Mouse (Mus musculus) ES-Bruce4 (cell line): ENCODE results near the gene Spred3. TPM values are rescaled to one million over a fixed set of nuclear protein-coding genes. Genes with fewer than 3 reads are reported as not detected.
"Not testable (repeated sequence)": the region's sequence is repeated elsewhere in the genome, so short reads cannot be mapped to it uniquely, and the experiment has no call there.

ENCODE experiments used
- H3K27ac ChIP-seq: 2 replicates; pipeline ENCODE4 v1.5.1; 2012; ENCODE audit warnings: low read length, inconsistent platforms; ENCODE audit not compliant: insufficient read depth
- H3K27me3 ChIP-seq: 2 replicates; pipeline ENCODE4 v1.6.1; 2012; ENCODE audit warnings: mild to moderate bottlenecking, low read length, inconsistent platforms; ENCODE audit not compliant: control insufficient read depth, poor library complexity, insufficient read depth, severe bottlenecking
- H3K36me3 ChIP-seq: 2 replicates; pipeline ENCODE4 v1.6.1; 2012; ENCODE audit warnings: inconsistent platforms, mild to moderate bottlenecking, low read length, moderate library complexity; ENCODE audit not compliant: control insufficient read depth, poor library complexity, insufficient read depth, severe bottlenecking
- H3K4me1 ChIP-seq: one replicate; pipeline ENCODE4 v1.8.1; 2011; ENCODE audit warnings: low read length; ENCODE audit not compliant: control insufficient read depth, insufficient read depth
- H3K4me3 ChIP-seq: 2 replicates; pipeline ENCODE4 v1.5.1; 2011; ENCODE audit warnings: low read depth, mild to moderate bottlenecking, low read length
- H3K9ac ChIP-seq: 2 replicates; pipeline ENCODE4 v1.6.1; 2012; ENCODE audit warnings: low read depth, mild to moderate bottlenecking, inconsistent platforms; ENCODE audit not compliant: poor library complexity, severe bottlenecking
- H3K9me3 ChIP-seq: replicated peaks from 2 replicates; pipeline ENCODE4 v1.6.1; 2012; ENCODE audit warnings: mild to moderate bottlenecking, low read length, inconsistent platforms; ENCODE audit not compliant: control insufficient read depth, poor library complexity, insufficient read depth, severe bottlenecking
- CTCF ChIP-seq: IDR thresholded peaks from one replicate; pipeline ENCODE4 v1.8.1; 2011; ENCODE audit warnings: low read depth, low read length
- EP300 ChIP-seq: IDR thresholded peaks from 2 replicates; pipeline ENCODE4 v1.6.1; 2011; ENCODE audit warnings: low read depth, low read length; ENCODE audit not compliant: insufficient read depth
- POLR2A ChIP-seq: IDR thresholded peaks from one replicate; pipeline ENCODE4 v1.8.1; 2011; ENCODE audit warnings: low read length; ENCODE audit not compliant: insufficient read depth
- polyA plus RNA-seq: library from polyadenylated mRNA; stranded (reverse); fragments of >200 nt; gene quantifications from 2 replicates; pipeline ENCODE4 v1.2.4, GENCODE M21; 2011; ENCODE audit warnings: low read depth; ENCODE audit not compliant: missing spikeins, insufficient read depth, insufficient read length

The Spred3 gene
- polyA plus RNA-seq, 1 experiment: 12.1 TPM

DNA sequence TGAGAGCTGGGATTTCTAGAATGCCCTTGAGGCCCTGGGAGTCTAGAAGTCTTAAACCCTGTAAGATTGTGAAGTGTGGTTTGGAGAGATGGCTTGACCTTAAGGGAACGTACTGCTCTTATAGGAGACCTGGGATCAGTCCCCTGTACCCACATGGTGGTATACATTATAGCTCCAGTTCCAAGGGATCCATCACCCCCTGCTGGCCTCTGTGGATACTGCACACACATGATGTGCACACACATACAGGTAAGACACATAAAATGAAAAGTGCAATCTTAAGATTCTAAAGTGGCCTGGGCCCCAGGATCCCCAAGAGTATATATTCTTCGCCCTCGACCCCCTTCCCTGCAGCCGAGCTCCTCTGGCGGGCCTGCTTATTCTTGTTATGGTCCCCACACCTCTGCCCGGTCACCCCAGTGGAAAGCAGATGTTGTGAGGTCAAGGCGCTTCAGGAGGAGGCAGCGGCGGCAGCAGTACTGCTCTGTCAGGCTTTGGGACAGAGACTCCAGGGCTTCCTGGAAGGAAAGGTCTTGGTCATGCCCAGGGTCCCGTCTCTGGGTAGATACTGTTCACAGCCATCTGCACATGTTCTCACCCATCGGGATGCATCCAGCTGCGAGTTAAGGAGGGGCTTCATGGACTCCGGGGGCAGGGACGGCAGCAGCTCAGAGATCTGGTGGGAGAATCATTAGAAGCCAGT lies 16.0 kb downstream of the Spred3 start:
- no peak overlapping the region for H3K27ac ChIP-seq
- TF ChIP-seq CTCF (no peak), EP300 (no peak), POLR2A (no peak)
- H3K4me1 ChIP-seq: peaks cover 2% of the 10 kb centered on the region
- no peaks in the 10 kb centered on the region for H3K27me3 ChIP-seq
- H3K36me3 ChIP-seq: no peaks in the 10 kb centered on the region
- no peak overlapping the region for H3K4me3 ChIP-seq
- 0 out of 2 replicates have a peak, but pooled peaks cover 4% of the 10 kb centered on the region for H3K9me3 ChIP-seq
- no peak overlapping the region for H3K9ac ChIP-seq

- no peak for TF ChIP-seq CTCF
- Histone ChIP-seq H3K9me3 (0 out of 2 replicates have a peak, but pooled peaks cover 4% of the 10 kb centered on the region), H3K27ac (no peak overlapping the region), H3K36me3 (no peaks in the 10 kb centered on the region), H3K4me1 (no peaks in the 10 kb centered on the region), H3K27me3 (no peaks in the 10 kb centered on the region), H3K4me3 (no peak overlapping the region), H3K9ac (no peak overlapping the region)
These were observed 18.7 kb downstream of the Spred3 start for GRCm38 (mm10) chr7:29151486-29151885.

GRCm38 (mm10) chr7:29148771-29149170 lies 21.4 kb downstream of the Spred3 start:
- no peaks in the 10 kb centered on the region for H3K4me1 ChIP-seq
- no peaks in the 10 kb centered on the region for H3K27me3 ChIP-seq
- no peak for TF ChIP-seq POLR2A
- TF ChIP-seq EP300: no peak
- TF ChIP-seq CTCF: no peak
- no peak overlapping the region for H3K9ac ChIP-seq
- no peaks in the 10 kb centered on the region for H3K9me3 ChIP-seq
- no peaks in the 10 kb centered on the region for H3K36me3 ChIP-seq
- H3K27ac ChIP-seq: no peak overlapping the region
- H3K4me3 ChIP-seq: no peak overlapping the region

DNA sequence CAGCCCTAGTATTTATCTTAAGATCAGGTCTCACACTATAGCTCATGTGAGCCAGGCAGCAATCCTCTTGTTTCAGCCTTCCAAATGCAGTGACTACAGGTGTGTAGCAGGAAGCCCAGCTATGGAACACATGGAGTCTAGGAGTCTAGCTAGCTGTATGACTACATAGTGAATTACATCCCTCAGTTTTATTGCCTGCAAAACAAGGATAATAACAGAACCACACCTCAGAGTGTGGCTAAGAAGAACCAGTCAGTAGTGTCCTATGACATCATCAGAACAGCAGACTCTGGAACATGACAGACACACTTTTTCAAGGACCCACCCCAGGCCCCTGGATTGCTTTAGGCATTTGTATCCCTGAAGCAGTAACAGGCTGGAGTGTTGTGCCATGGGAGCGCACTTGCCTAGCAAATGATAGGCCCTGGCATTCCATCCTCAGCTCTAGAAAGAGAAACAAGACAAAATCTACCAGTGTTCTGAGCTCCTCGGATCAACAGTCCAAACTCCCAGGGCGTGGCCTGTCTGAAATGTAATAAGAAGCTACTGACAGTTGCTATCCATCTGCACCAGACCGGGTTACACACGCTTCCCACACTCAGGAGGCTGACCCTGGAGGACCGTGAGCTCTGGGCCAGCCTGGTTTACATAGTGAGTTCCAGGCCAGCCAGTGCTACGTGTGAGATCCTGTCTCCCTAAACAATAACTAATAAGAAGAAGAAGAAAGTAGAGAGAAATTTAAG lies 23.4 kb downstream of the Spred3 start:
- Histone ChIP-seq H3K9me3 (no peaks in the 10 kb centered on the region), H3K9ac (no peak overlapping the region), H3K4me1 (no peaks in the 10 kb centered on the region), H3K36me3 (no peaks in the 10 kb centered on the region), H3K27me3 (no peaks in the 10 kb centered on the region), H3K27ac (no peak overlapping the region), H3K4me3 (no peak overlapping the region)
- TF ChIP-seq CTCF (no peak), POLR2A (no peak), EP300 (no peak)

DNA sequence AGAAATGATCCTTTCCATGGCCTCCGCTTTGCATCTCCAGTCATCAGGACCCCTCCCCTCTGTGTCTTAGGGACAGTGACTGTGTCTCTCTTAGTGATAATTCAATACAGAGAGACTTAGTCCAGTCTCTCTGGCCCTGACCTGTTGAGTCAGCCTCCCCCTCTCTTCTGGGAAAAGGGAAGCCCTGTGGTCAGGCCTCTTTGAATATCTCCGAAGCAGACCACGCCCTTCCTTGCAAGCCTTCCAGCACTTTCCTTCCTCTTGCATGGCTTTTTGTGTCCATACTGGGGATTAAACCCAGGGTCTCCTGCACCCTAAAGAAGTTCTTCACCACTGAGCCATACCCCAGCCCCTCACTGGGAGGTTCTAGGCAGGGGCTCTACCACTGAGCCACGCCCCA lies 26.2 kb downstream of the Spred3 start:
- Histone ChIP-seq H3K27ac (no peak overlapping the region), H3K27me3 (no peaks in the 10 kb centered on the region), H3K4me3 (no peak overlapping the region), H3K36me3 (no peaks in the 10 kb centered on the region), H3K4me1 (peaks cover 2% of the 10 kb centered on the region), H3K9ac (no peak overlapping the region), H3K9me3 (no peaks in the 10 kb centered on the region)
- no peak for TF ChIP-seq CTCF
- TF ChIP-seq POLR2A: no peak
- no peak for TF ChIP-seq EP300

DNA sequence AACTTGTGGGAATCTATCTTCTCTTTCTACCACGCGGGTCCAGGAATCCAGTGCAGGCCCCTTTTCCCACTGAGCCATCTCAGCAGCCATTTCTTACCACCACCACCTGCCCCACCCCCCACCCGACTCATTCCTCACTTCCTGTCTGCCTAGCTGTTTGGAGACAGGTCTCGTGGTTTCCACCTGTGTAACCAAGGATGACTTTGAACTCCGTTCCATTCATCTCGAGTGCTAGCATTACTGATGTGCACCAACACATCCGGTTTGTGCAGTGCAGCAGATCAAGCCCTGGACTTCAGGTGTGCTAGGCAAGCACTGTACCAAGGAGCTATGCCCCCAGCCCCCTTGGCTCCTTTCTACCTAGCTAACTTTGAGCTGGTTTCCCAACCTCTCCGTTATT lies 28.8 kb downstream of the Spred3 start:
- Histone ChIP-seq H3K36me3 (no peaks in the 10 kb centered on the region), H3K27ac (no peak overlapping the region), H3K9me3 (no peaks in the 10 kb centered on the region), H3K9ac (no peak overlapping the region), H3K4me1 (peaks cover 2% of the 10 kb centered on the region), H3K27me3 (no peaks in the 10 kb centered on the region), H3K4me3 (no peak overlapping the region)
- no peak for TF ChIP-seq CTCF
- no peak for TF ChIP-seq EP300
- TF ChIP-seq POLR2A: no peak

- not testable (repeated sequence) for H3K27ac ChIP-seq, H3K4me3 ChIP-seq, H3K9me3 ChIP-seq, H3K36me3 ChIP-seq, H3K27me3 ChIP-seq, H3K9ac ChIP-seq, H3K4me1 ChIP-seq
These were observed 31.0 kb downstream of the Spred3 start for GRCm38 (mm10) chr7:29139237-29139636.
